Mouse (Mus musculus) CH12.LX (cell line): ENCODE data around the gene Chd9.

Experiments
- CTCF ChIP-seq, 2 experiments: IDR thresholded peaks in 1 of 2; conservative IDR thresholded peaks in 1 of 2; 2 replicates each; pipeline ENCODE4 v1.5.1; 2011 to 2012; ENCODE audit warnings: low read depth in 2 of 2, low read length in 2 of 2, improper control_type of control experiment in 1 of 2, inconsistent platforms in 1 of 2, mild to moderate bottlenecking in 1 of 2, moderate library complexity in 1 of 2
- E2F4 ChIP-seq: IDR thresholded peaks from 2 replicates; pipeline ENCODE4 v1.6.1; 2011; ENCODE audit warnings: low read depth, low read length, improper control_type of control experiment; ENCODE audit not compliant: insufficient replicate concordance
- KAT2A ChIP-seq: IDR thresholded peaks from 2 replicates; pipeline ENCODE4 v1.6.1; 2012; ENCODE audit warnings: low read length, improper control_type of control experiment, inconsistent platforms; ENCODE audit not compliant: insufficient replicate concordance
- USF2 ChIP-seq: conservative IDR thresholded peaks from 2 replicates; pipeline ENCODE4 v1.6.1; 2011; ENCODE audit warnings: low read depth, low read length, improper control_type of control experiment

DNA sequence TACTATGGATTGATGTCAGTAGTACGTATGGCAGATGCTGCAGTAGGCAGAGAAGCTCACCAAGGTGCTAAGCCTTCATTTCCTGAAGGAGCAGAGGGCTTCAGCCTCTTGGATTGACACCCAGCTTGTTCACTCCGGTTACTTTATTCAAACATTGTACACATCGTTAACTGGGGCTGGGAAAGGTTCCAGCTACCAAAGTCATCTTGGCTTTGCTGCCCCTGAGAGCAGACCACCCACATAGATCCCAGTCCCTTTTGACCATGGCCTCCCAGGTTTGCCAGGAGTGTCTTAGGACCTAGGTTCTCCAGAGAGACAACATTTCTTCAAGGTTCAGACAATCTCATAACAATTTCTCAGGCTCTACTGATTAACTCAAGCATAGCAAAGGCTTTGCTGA, 228.7 kb downstream of the Chd9 start:
- TF ChIP-seq USF2: no peak
- no peak for TF ChIP-seq CTCF (conservative IDR thresholded peaks at IDR 0.05 in 1 of 2, IDR thresholded peaks at IDR 0.05 in 1 of 2; ENCODE audit: low read depth in 2 of 2, low read length in 2 of 2)
- no peak for TF ChIP-seq E2F4
- no peak for TF ChIP-seq KAT2A
